Mouse (Mus musculus) hindbrain, embryonic 11.5 days (tissue): ENCODE data around the gene Plpp1. TPM values are rescaled to one million over a fixed set of nuclear protein-coding genes. Genes with fewer than 3 reads are reported as not detected.

Source experiments
- ATAC-seq: fragments of 200-750 bp; cut with Nextera tagmentation; 2 replicates; pipeline ENCODE4 v1.8.0; 2017; ENCODE audit warnings: mild to moderate bottlenecking, moderate TSS enrichment, moderate library complexity; ENCODE audit not compliant: low FRiP score
- DNase-seq: peaks from one replicate; pipeline ENCODE4 v3.0.0-alpha.2; 2015; ENCODE audit warnings: low spot score
- H3K27ac ChIP-seq: fragments of 300-500 bp; sonication (generic); 2 replicates; pipeline ENCODE4 v1.5.1; 2014; ENCODE audit warnings: mild to moderate bottlenecking, low read depth, low read length
- H3K27me3 ChIP-seq: fragments of 300-500 bp; sonication (generic); 2 replicates; pipeline ENCODE4 v1.6.1; 2014; ENCODE audit warnings: mild to moderate bottlenecking, low read length, moderate library complexity, mixed read lengths; ENCODE audit not compliant: control insufficient read depth, insufficient read depth
- H3K36me3 ChIP-seq: fragments of 300-500 bp; sonication (generic); 2 replicates; pipeline ENCODE4 v1.6.1; 2014; ENCODE audit warnings: mild to moderate bottlenecking, low read length, moderate library complexity, mixed read lengths; ENCODE audit not compliant: control insufficient read depth, insufficient read depth
- H3K4me1 ChIP-seq: fragments of 300-500 bp; sonication (generic); replicated peaks from 2 replicates; pipeline ENCODE4 v1.6.1; 2014; ENCODE audit warnings: low read length, mixed read lengths; ENCODE audit not compliant: control insufficient read depth, insufficient read depth
- H3K4me2 ChIP-seq: fragments of 300-500 bp; sonication (generic); replicated peaks from 2 replicates; pipeline ENCODE4 v1.6.1; 2014; ENCODE audit warnings: mild to moderate bottlenecking, low read depth, low read length
- H3K4me3 ChIP-seq: fragments of 300-500 bp; sonication (generic); 2 replicates; pipeline ENCODE4 v1.5.1; 2014; ENCODE audit warnings: low read depth, low read length
- H3K9ac ChIP-seq: fragments of 300-500 bp; sonication (generic); 2 replicates; pipeline ENCODE4 v1.6.1; 2014; ENCODE audit warnings: low read depth, low read length
- H3K9me3 ChIP-seq: fragments of 300-500 bp; sonication (generic); 2 replicates; pipeline ENCODE4 v1.6.1; 2016; ENCODE audit warnings: low read length; ENCODE audit not compliant: control insufficient read depth
- WGBS: fragments of 180-500 bp; shearing (Covaris S2); extraction: QIAGEN DNeasy Blood & Tissue Kit; methylation state at CpG from one replicate; pipeline ENCODE4 v1.1.7; 2014; 5-methylcytosine and 5-hydroxymethylcytosine counted together
- polyA plus RNA-seq: library from polyadenylated mRNA; unstranded; fragments of >200 nt; fragmentation: Nextera tagmentation; extraction: Ambion mirVana; gene quantifications from 2 replicates; pipeline ENCODE4 v1.2.1, GENCODE M21; 2014

Gene Plpp1
- polyA plus RNA-seq, 1 experiment from 2014 or later, result 24.0 TPM

GRCm38 (mm10) chr13:112803661-112804060 lies 3.1 kb downstream of the Plpp1 start:
- Histone ChIP-seq H3K9ac (no peak overlapping the region), H3K36me3 (no peaks in the 10 kb centered on the region), H3K4me1 (no peaks in the 10 kb centered on the region), H3K4me3 (no peak overlapping the region), H3K4me2 (no peak overlapping the region), H3K9me3 (no peaks in the 10 kb centered on the region), H3K27ac (no peak overlapping the region), H3K27me3 (no peaks in the 10 kb centered on the region)
- ATAC-seq (no peak), DNase-seq (no peak)
- WGBS, result 93% methylated on average over 4 of the region's 4 CpGs

GRCm38 (mm10) chr13:112805529-112805928 lies 4.9 kb downstream of the Plpp1 start:
- WGBS, result 93% methylated on average over 3 of the region's 3 CpGs

GRCm38 (mm10) chr13:112807936-112808667 lies 7.5 kb downstream of the Plpp1 start:
- H3K4me1 ChIP-seq, result no peaks in the 10 kb centered on the region
- H3K9me3 ChIP-seq, result no peaks in the 10 kb centered on the region
- DNase-seq, result no peak
- no peak overlapping the region for H3K9ac ChIP-seq
- 87% methylated on average over 10 of the region's 10 CpGs for WGBS
- no peak for ATAC-seq
- no peaks in the 10 kb centered on the region for H3K27me3 ChIP-seq
- no peak overlapping the region for H3K4me3 ChIP-seq
- H3K27ac ChIP-seq, result no peak overlapping the region
- no peaks in the 10 kb centered on the region for H3K36me3 ChIP-seq
- H3K4me2 ChIP-seq, result no peak overlapping the region

More at GRCm38 (mm10) chr13:112805529-112805928, 4.9 kb downstream of the Plpp1 start:
- no peaks in the 10 kb centered on the region for H3K9me3 ChIP-seq
- no peaks in the 10 kb centered on the region for H3K27me3 ChIP-seq
- H3K4me1 ChIP-seq, result no peaks in the 10 kb centered on the region
- no peak for ATAC-seq
- H3K36me3 ChIP-seq, result no peaks in the 10 kb centered on the region
- H3K4me3 ChIP-seq, result no peak overlapping the region
- no peak for DNase-seq
- H3K4me2 ChIP-seq, result no peak overlapping the region
- H3K9ac ChIP-seq, result no peak overlapping the region
- H3K27ac ChIP-seq, result no peak overlapping the region

- WGBS, result 84% methylated on average over 7 of the region's 7 CpGs
Measured at GRCm38 (mm10) chr13:112809504-112810247, 9.1 kb downstream of the Plpp1 start.

GRCm38 (mm10) chr13:112810248-112810645 lies 9.7 kb downstream of the Plpp1 start:
- H3K4me2 ChIP-seq, result no peak overlapping the region
- no peaks in the 10 kb centered on the region for H3K36me3 ChIP-seq
- no peak overlapping the region for H3K27ac ChIP-seq
- no peak overlapping the region for H3K9ac ChIP-seq
- ATAC-seq (no peak), DNase-seq (no peak)
- no peaks in the 10 kb centered on the region for H3K9me3 ChIP-seq
- no peaks in the 10 kb centered on the region for H3K4me1 ChIP-seq
- no peaks in the 10 kb centered on the region for H3K27me3 ChIP-seq
- H3K4me3 ChIP-seq, result no peak overlapping the region
- whole genome bisulfite sequencing, result 70% methylated on average over 4 of the region's 4 CpGs

More at GRCm38 (mm10) chr13:112809504-112810247, 9.1 kb downstream of the Plpp1 start:
- no peak for DNase-seq
- Histone ChIP-seq H3K9ac (no peak overlapping the region), H3K4me1 (no peaks in the 10 kb centered on the region), H3K4me2 (no peak overlapping the region), H3K4me3 (no peak overlapping the region), H3K27ac (no peak overlapping the region), H3K36me3 (no peaks in the 10 kb centered on the region), H3K27me3 (no peaks in the 10 kb centered on the region), H3K9me3 (no peaks in the 10 kb centered on the region)
- no peak for ATAC-seq

GRCm38 (mm10) chr13:112810751-112811150 lies 10.2 kb downstream of the Plpp1 start:
- DNase-seq, result no peak

GRCm38 (mm10) chr13:112811708-112812403 lies 11.3 kb downstream of the Plpp1 start:
- H3K36me3 ChIP-seq, result no peaks in the 10 kb centered on the region
- H3K9me3 ChIP-seq, result no peaks in the 10 kb centered on the region
- no peak overlapping the region for H3K4me3 ChIP-seq
- no peaks in the 10 kb centered on the region for H3K27me3 ChIP-seq
- H3K27ac ChIP-seq, result no peak overlapping the region
- H3K9ac ChIP-seq, result no peak overlapping the region
- 85% methylated on average over 8 of the region's 8 CpGs for WGBS
- ATAC-seq, result no peak
- no peak for DNase-seq
- H3K4me2 ChIP-seq, result no peak overlapping the region
- H3K4me1 ChIP-seq, result no peaks in the 10 kb centered on the region

More at GRCm38 (mm10) chr13:112810751-112811150, 10.2 kb downstream of the Plpp1 start:
- Histone ChIP-seq H3K27me3 (no peaks in the 10 kb centered on the region), H3K9ac (no peak overlapping the region), H3K4me3 (no peak overlapping the region), H3K4me1 (no peaks in the 10 kb centered on the region), H3K36me3 (no peaks in the 10 kb centered on the region), H3K27ac (no peak overlapping the region), H3K9me3 (no peaks in the 10 kb centered on the region), H3K4me2 (no peak overlapping the region)
- WGBS, result 41% methylated on average over 9 of the region's 9 CpGs
- ATAC-seq, result no peak

GRCm38 (mm10) chr13:112815996-112816395 lies 15.4 kb downstream of the Plpp1 start:
- 89% methylated on average over 3 of the region's 3 CpGs for WGBS
- Histone ChIP-seq H3K9ac (no peak overlapping the region), H3K36me3 (no peaks in the 10 kb centered on the region), H3K9me3 (no peaks in the 10 kb centered on the region), H3K27ac (no peak overlapping the region), H3K4me1 (no peaks in the 10 kb centered on the region), H3K4me2 (no peak overlapping the region), H3K27me3 (no peaks in the 10 kb centered on the region), H3K4me3 (no peak overlapping the region)
- no peak for DNase-seq
- ATAC-seq, result no peak
